Mouse (Mus musculus) liver, embryonic 16.5 days (tissue): ENCODE measurements around the gene Glt28d2. TPM values are rescaled to one million over a fixed set of nuclear protein-coding genes. Genes with fewer than 3 reads are reported as not detected.

ENCODE experiments used
- ATAC-seq: fragments of 200-750 bp; cut with Nextera tagmentation; 2 replicates; pipeline ENCODE4 v1.8.0; 2017; ENCODE audit warnings: low read depth, mild to moderate bottlenecking, moderate number of reproducible peaks, moderate library complexity
- H3K27ac ChIP-seq: fragments of 300-500 bp; sonication (generic); 2 replicates; pipeline ENCODE4 v1.5.1; 2014; ENCODE audit warnings: mild to moderate bottlenecking, low read length
- H3K27me3 ChIP-seq: fragments of 300-500 bp; sonication (generic); 2 replicates; pipeline ENCODE4 v1.6.1; 2014; ENCODE audit warnings: low read depth, low read length, mixed read lengths; ENCODE audit not compliant: control insufficient read depth, insufficient read depth
- H3K36me3 ChIP-seq: fragments of 300-500 bp; sonication (generic); 2 replicates; pipeline ENCODE4 v1.6.1; 2014; ENCODE audit warnings: mild to moderate bottlenecking; ENCODE audit not compliant: control insufficient read depth, insufficient read depth
- H3K4me1 ChIP-seq: fragments of 300-500 bp; sonication (generic); 2 replicates; pipeline ENCODE4 v1.6.1; 2014; ENCODE audit warnings: low read depth, low read length, mixed read lengths; ENCODE audit not compliant: control insufficient read depth
- H3K4me2 ChIP-seq: fragments of 300-500 bp; sonication (generic); 2 replicates; pipeline ENCODE4 v1.6.1; 2014; ENCODE audit warnings: low read depth, low read length, mixed read lengths
- H3K4me3 ChIP-seq: fragments of 300-500 bp; sonication (generic); 2 replicates; pipeline ENCODE4 v1.5.1; 2014; ENCODE audit warnings: low read depth, mild to moderate bottlenecking, low read length
- H3K9ac ChIP-seq: fragments of 300-500 bp; sonication (generic); 2 replicates; pipeline ENCODE4 v1.6.1; 2014; ENCODE audit warnings: low read depth, low read length
- H3K9me3 ChIP-seq: fragments of 300-500 bp; sonication (generic); replicated peaks from 2 replicates; pipeline ENCODE4 v1.6.1; 2016; ENCODE audit warnings: low read length; ENCODE audit not compliant: control insufficient read depth
- WGBS: fragments of 180-500 bp; shearing (Covaris S2); extraction: QIAGEN DNeasy Blood & Tissue Kit; methylation state at CpG from one replicate; pipeline ENCODE4 v1.1.7; 2014; ENCODE audit not compliant: insufficient replicate concordance; 5-methylcytosine and 5-hydroxymethylcytosine counted together
- polyA plus RNA-seq: library from polyadenylated mRNA; unstranded; fragments of >200 nt; fragmentation: Nextera tagmentation; extraction: Ambion mirVana; gene quantifications from 2 replicates; pipeline ENCODE4 v1.2.1, GENCODE M21; 2015

Gene Glt28d2
- 0.17 and 0.20 TPM in 2 replicates for polyA plus RNA-seq

DNA sequence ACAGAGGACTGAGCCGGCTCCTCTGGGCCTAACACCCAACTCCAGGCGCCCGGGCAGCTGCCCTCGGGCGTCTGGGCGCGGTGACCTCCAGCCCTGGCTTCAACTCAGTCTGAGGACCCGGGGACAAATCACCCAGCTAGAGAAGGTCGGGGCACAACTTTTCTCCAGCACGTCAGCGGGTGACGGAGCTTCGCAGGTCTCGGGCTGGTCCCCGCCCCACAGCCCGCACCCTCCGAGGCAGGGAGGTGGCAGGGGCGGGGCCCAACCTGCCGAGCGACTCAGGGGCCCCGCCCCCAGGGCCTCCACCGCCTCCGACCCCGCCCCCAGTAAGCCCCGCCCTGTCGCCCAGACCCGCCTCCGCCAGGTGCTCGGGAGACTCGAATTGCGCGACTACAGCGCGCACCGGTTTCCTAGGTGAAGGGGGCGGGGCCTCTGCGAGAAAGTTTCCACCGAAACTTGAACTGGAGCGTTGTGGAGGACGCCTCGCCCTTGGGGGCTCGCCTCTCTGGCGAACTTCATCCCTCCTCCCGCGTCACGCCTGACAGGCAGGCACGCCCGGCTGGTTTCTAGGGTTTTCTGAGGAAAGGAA lies at the start of gene Glt28d2, which contains the start of gene Gm37240:
Glt28d2 (minus strand) TSS at position 278 of the 589 bp plus-strand sequence.
Gm37240 (minus strand) TSS at position 280 of the 589 bp plus-strand sequence.
- Histone ChIP-seq H3K36me3 (no peaks in the 10 kb centered on the region), H3K4me2 (peak within 1 kb of the TSS; percentile 87), H3K4me1 (peaks cover 19% of the 10 kb centered on the region), H3K4me3 (peak within 1 kb of the TSS; percentile 62), H3K27me3 (peaks cover 36% of the 10 kb centered on the region), H3K9me3 (no peaks in the 10 kb centered on the region), H3K27ac (no peak within 1 kb of the TSS), H3K9ac (peak within 1 kb of the TSS; percentile 65)
- peak; percentile 95 for ATAC-seq
- WGBS, result under 1% methylated on average over 48 of the region's 48 CpGs

DNA sequence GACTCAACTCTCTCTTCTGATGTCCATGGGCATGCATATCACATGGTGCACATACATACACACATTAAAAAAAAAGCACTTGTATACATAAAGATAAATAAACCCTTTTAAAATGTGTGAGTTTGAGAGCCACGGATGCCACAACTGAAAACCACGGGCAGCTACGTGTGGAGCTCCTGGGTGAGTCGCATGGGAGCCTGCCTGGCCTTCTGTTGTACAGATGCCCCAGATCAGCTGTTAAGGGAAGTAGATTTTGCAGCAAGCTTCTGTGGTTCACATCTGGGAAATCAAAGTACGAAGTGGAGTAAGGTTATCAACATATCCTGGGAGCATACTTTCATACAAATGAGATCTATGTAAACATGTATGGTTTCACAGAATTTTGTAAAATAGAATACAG lies 46.3 kb upstream of the Glt28d2 start:
- H3K27me3 ChIP-seq, result no peaks in the 10 kb centered on the region
- no peaks in the 10 kb centered on the region for H3K36me3 ChIP-seq
- no peak overlapping the region for H3K9ac ChIP-seq
- no peaks in the 10 kb centered on the region for H3K4me1 ChIP-seq
- no peak overlapping the region for H3K4me2 ChIP-seq
- WGBS, result 50% methylated on average over 5 of the region's 5 CpGs
- H3K4me3 ChIP-seq, result no peak overlapping the region
- no peak for ATAC-seq
- no peak overlapping the region for H3K27ac ChIP-seq
- H3K9me3 ChIP-seq, result no peaks in the 10 kb centered on the region

DNA sequence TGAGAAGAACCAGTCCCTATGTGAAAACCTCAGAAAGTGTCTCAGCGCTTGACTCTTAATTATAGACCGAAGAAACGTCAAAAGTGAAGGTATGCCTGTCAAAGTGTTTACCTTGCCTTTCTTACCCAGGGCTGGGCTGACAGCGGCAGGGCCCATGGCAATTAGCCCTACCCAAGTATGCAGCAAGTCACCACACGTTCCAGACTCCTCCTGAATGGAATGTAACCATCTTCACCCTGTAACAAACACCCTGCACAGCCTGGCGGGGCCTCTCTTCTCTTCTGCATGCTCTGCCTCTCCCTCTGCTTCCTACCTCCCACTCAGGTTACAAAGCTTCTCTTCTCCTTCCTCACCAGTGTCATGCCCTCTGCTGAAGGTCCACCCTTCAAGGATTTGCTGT lies 44.5 kb upstream of the Glt28d2 start:
- H3K4me3 ChIP-seq, result no peak overlapping the region
- no peaks in the 10 kb centered on the region for H3K36me3 ChIP-seq
- no peaks in the 10 kb centered on the region for H3K27me3 ChIP-seq
- H3K4me1 ChIP-seq, result no peaks in the 10 kb centered on the region
- no peak overlapping the region for H3K4me2 ChIP-seq
- H3K9me3 ChIP-seq, result no peaks in the 10 kb centered on the region
- no peak overlapping the region for H3K9ac ChIP-seq
- 67% methylated on average over 6 of the region's 6 CpGs for WGBS
- H3K27ac ChIP-seq, result no peak overlapping the region
- no peak for ATAC-seq

DNA sequence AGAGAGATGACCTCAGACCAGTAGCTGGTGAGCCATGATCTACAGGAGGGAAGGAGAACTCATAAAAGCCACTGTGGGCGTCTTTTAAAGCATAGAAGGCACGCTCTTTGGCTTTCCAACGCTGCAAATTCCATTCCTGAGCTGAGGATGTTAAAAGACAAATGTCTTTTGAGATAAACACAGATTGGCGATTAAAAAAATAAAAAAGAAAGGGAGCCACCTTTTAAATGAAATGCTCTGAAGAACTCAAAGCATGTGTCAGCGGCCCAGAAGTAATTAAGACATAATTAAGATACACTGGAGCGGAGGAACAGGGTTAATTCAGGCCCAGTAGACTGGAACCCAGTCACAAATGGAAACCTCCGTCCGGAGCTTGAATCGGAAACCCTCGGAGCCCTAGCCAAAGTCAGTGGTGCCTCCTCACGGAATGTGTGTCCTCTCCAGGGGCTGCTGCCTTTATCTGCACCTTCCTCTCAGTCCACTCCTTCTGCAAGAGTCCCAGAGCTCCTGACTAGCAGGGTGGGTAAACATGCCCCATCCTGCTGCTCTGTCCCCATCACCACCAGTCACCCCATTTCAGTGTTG lies 43.4 kb upstream of the Glt28d2 start:
- Histone ChIP-seq H3K9ac (no peak overlapping the region), H3K27ac (no peak overlapping the region), H3K36me3 (no peaks in the 10 kb centered on the region), H3K4me2 (no peak overlapping the region), H3K27me3 (no peaks in the 10 kb centered on the region), H3K9me3 (no peaks in the 10 kb centered on the region), H3K4me3 (no peak overlapping the region), H3K4me1 (no peaks in the 10 kb centered on the region)
- WGBS, result 71% methylated on average over 11 of the region's 11 CpGs
- no peak for ATAC-seq

DNA sequence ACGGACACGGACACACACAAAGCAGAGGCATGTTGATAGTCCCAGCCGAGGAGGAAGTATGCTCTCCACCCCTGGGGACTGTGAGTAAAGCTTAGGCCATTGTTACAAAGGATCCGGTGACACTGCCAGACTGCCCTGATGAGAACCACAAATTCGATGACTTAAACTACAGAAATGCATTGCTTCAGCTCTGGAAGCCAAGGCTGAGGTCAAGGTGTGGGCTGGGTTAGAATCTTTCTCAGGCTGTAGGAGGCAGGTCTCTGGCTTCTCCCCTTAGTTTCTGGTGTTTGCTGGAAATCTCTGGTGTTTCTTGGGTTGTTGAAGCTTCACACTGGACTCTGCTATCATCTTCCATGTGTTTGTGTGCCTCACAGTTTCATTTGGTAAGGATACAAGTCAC lies 42.4 kb upstream of the Glt28d2 start:
- Histone ChIP-seq H3K27me3 (no peaks in the 10 kb centered on the region), H3K4me2 (no peak overlapping the region), H3K36me3 (no peaks in the 10 kb centered on the region), H3K9ac (no peak overlapping the region), H3K4me1 (no peaks in the 10 kb centered on the region), H3K4me3 (no peak overlapping the region), H3K27ac (no peak overlapping the region), H3K9me3 (no peaks in the 10 kb centered on the region)
- WGBS, result 54% methylated on average over 5 of the region's 5 CpGs
- no peak for ATAC-seq

DNA sequence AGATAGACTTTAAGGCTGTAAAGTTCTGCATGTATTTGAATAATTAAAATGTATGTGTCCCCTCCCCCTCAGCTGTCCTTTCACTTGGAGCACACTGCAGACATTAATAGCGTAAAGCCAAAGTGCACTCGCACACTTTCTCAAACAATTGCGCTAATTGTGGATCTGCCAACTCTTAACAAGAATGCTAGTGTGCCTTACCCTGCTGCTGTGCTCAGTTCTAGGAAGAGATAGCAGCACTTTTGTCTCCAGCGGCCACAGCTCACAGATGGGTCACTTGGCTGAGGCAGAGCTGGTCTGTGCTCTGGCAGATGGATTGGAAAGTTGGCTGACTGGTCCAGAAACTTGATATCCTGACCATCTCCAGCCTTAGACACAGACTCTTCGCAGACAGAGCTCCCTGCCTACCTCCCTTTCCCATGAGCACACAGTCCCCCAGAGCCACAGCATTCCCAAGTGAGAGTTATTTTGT lies 40.9 kb upstream of the Glt28d2 start:
- H3K9me3 ChIP-seq, result no peaks in the 10 kb centered on the region
- H3K4me1 ChIP-seq, result no peaks in the 10 kb centered on the region
- no peak overlapping the region for H3K27ac ChIP-seq
- no peak overlapping the region for H3K9ac ChIP-seq
- WGBS, result 68% methylated on average over 5 of the region's 5 CpGs
- no peak overlapping the region for H3K4me2 ChIP-seq
- no peaks in the 10 kb centered on the region for H3K36me3 ChIP-seq
- no peak overlapping the region for H3K4me3 ChIP-seq
- ATAC-seq, result no peak
- H3K27me3 ChIP-seq, result no peaks in the 10 kb centered on the region

DNA sequence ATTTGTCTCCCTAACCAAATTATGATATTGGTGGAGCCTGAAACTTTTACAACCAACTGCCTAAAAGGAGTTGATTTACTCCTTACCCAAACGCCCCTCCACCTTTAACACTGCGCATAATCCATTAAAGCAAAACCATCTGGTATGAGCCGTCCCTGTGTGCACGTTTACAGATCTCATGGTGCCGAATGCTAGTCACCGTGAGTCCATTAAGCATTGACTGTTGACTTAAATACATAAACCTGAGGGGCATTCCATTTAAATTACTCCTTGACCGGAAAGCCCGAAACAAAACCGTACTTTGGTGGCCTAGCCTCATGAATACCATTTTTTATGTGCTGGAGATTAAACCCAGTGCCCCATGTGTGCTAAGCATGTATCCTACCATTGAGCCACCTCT lies 40.0 kb upstream of the Glt28d2 start:
- no peak for ATAC-seq
- no peaks in the 10 kb centered on the region for H3K9me3 ChIP-seq
- 76% methylated on average over 9 of the region's 9 CpGs for WGBS
- H3K4me3 ChIP-seq, result no peak overlapping the region
- no peak overlapping the region for H3K27ac ChIP-seq
- H3K27me3 ChIP-seq, result no peaks in the 10 kb centered on the region
- H3K36me3 ChIP-seq, result no peaks in the 10 kb centered on the region
- H3K4me1 ChIP-seq, result no peaks in the 10 kb centered on the region
- H3K9ac ChIP-seq, result no peak overlapping the region
- H3K4me2 ChIP-seq, result no peak overlapping the region

DNA sequence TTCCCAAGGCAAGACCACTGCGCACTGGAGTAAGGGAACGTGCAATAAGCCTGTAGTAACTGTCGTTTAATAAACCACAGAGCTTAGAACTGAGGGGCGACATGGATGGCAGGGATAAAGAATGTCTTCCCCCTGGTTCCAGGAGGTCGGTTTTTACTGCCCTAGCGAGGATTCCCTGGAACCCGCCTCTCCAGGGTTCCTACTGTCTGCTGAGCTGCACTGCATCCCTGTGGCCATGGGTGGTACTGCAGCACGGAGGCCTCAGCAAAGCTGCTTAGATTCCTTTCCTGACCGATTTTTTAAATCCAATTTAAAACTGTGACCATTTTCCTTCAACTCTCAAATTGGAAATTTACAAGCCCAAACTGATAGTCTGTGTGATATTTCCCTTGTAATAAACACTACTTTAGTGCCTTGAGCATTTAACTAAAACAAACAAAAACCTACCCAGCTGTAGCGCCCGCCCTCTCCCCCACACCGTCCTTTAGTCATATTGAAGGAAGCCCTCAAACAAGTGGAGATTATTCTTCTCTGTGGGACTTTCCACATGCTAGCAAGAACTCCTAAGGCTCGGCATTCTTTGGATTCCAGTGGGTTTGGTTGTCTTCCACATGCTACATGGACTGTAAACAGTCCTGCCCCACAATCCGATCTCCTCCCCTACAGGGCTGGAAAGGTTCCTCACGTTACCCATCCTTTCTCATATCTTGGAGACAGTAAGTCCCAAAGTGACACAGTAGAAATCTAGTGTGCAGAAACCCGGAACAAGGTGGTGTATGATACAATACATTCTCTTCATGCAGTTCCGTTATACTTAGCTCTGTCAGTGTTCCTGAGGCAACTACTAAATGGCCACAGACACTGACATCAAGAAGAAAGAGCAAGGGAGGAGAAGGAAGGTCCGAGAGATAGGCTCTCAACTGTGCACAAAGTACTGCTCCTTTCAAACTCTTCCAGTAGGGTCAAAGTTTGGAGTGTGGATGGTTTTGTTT lies 36.9 kb upstream of the Glt28d2 start:
- no peak overlapping the region for H3K27ac ChIP-seq
- no peak overlapping the region for H3K4me3 ChIP-seq
- WGBS, result 35% methylated on average over 18 of the region's 18 CpGs
- no peaks in the 10 kb centered on the region for H3K27me3 ChIP-seq
- ATAC-seq, result no peak
- H3K36me3 ChIP-seq, result no peaks in the 10 kb centered on the region
- H3K4me2 ChIP-seq, result no peak overlapping the region
- H3K9ac ChIP-seq, result no peak overlapping the region
- no peaks in the 10 kb centered on the region for H3K4me1 ChIP-seq
- no peaks in the 10 kb centered on the region for H3K9me3 ChIP-seq
